Mouse (Mus musculus) heart, postnatal 14 days (tissue): ENCODE measurements around the gene Ddx54. TPM values are rescaled to one million over a fixed set of nuclear protein-coding genes. Genes with fewer than 3 reads are reported as not detected.

Experiments used
- DNase-seq, 2 experiments: peaks; one replicate each; pipeline ENCODE4 v3.0.0; 2021 to 2022
- intact Hi-C: fragments of 180-260 bp; cut with DNase I; formaldehyde crosslinking; loops from one replicate; pipeline ENCODE4 v1.15.1; 2025
- total RNA-seq, 2 experiments: library from RNA; stranded (reverse); gene quantifications; 2 replicates each; pipeline ENCODE4 v1.2.3; 2021

Gene Ddx54
- total RNA-seq, 2 experiments from 2014 or later = 20.4 to 22.5 TPM

DNA sequence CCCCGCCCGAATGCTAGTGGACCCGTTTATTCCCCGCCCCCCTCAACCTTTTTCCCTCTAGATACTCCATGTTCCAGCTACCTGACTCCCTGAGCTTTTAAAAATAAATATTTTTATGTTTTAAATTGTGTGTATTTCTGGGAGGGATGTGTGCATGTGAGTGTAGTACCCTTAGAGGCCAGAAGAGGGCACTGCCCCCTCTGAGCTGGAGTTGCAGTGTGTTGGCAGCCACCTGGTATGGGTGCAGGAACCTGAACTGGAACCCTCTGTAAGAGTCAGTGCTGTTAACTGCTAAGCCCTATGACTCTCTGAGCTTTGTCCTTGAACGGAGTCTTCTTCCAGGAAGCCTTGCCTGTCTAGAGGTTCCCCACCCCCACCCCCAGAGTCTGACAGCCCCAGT lies 19.4 kb downstream of the Ddx54 start:
- no peak for DNase-seq
- intact Hi-C loops = no loop called here

DNA sequence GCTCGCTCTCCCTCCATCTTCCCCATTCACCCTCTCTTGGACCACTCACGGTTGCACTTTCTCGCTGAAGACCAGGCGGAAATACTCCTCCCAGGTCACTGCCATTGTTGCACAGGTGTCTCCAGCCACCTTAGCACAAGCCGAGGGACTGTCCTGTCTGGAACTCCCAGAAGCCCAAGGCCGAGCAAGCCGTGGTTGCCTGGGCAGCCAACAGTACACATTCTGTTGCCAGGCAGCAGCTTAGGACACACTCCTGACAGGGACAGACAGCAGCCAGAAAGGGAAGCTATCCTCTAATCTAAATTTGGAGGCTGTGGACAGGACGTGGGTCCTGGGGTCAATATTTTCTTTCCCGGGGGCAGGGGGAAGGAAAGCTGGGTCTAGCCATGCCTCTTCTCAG lies 21.6 kb downstream of the Ddx54 start, which contains the start of gene Cfap73:
Gene Cfap73 (minus strand): TSS at position 105 of the 400 bp plus-strand sequence.
- DNase-seq = no peak
- intact Hi-C loops = no loop called here

DNA sequence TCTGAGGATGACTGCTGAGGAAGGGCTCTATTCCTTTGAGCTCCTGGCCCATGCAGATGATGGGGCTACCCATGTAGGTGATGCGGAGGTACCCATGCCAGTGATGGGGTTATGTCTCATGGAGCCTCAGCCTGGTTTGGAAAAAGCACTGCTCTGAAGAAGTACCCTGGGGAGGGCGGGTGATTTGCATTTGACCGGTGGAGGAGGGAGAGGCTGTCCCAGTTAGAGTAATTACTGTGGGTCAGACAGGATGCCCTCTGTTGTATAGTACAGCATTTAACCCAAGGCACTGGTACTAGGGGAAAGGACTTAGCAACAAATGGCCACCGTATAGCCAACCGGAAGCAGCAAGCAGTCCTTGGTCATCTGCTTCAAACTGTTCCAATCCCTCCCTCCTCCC lies 22.3 kb downstream of the Ddx54 start:
- no peak for DNase-seq
- intact Hi-C loops = no loop called here

DNA sequence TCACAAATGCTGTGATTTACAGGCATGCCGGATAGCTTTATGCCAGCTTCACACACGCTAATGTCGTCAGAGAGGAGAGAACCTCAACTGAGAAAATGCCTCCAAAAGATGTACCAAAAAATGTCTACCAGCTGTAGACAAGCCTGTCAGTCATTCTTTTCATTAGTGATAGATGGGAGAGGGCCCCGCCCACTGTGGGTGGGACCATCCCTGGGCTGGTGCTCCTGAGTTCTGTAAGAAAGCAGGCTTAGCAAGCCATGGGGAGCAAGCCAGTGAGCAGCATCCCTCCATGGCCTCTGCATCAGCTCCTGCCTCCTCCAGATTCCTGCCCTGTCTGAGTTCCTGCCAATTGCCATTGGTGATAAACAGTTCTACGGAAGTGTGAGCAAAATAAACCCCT lies 23.1 kb downstream of the Ddx54 start:
- intact Hi-C loops = no loop called here
- no peak for DNase-seq

DNA sequence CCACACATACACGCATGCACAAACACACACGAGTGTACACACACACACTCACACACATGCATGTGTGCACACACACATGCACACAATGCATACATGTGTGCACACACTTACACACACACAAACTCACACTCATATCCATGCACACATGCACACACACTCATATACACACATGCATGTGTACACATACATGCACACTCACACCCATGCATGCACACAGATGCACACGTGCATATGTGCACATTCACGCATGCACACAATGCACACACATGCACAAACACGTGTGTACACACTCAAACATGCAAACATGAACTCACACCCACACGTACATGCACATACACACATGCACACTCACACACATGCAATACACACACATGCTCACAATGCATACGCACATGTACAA lies 27.6 kb downstream of the Ddx54 start:
- DNase-seq = no peak
- intact Hi-C loops = no loop called here

DNA sequence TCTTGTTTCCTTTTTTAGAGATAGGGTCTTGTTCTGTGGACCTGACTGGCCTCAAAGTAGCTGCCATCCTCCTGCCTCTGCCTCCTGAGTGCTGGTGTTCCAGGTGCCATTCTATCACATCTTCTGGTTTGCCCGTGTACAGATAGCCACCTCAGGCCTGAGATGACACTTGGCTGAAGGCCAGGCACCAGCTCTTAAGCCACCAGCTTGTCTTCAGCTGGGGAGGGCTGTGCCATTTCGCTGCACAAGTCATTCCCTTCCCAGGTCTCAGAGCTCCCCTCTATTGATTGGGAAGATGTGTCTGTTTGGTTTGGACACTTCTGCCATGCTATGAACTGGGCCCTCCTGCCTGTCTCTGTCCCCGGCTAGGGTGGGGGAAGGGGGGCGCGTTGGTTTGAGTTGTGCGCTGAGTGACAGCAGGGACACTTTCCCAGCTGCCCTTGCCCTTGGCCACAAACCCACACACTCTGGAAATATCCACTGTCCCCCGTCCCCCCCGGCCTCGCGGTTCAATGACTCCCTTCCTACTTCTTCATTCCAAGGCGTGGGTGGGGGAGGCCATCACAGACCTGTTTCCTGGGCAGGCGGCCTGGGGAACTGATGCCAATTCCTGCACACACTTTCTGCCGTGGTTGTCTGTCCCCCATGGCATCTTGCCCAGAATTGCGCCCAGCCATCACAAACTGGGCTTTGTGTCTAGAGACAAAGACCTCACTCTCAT lies 31.0 kb downstream of the Ddx54 start:
- DNase-seq = no peak
- intact Hi-C loops = no loop called here

DNA sequence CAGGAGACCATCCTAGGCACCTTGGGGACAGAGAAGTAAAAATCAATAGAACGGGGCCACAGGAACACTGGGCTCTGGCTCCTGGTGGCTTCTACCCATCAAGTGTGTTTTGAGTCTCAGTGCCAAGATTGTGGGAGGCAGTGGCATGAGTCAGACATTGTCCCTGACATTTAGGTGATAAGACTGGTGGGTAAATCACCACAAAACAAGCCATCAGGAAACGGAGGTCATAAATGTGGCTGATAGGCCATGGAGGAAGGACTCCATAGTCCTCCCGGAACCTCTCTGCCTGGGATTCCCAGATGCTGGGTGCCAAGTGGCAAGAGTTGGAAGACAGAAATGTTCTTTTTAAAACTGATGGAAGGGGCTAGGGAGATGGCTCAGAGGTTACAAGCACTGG lies 31.7 kb downstream of the Ddx54 start:
- no peak for DNase-seq
- intact Hi-C loops = no loop called here

DNA sequence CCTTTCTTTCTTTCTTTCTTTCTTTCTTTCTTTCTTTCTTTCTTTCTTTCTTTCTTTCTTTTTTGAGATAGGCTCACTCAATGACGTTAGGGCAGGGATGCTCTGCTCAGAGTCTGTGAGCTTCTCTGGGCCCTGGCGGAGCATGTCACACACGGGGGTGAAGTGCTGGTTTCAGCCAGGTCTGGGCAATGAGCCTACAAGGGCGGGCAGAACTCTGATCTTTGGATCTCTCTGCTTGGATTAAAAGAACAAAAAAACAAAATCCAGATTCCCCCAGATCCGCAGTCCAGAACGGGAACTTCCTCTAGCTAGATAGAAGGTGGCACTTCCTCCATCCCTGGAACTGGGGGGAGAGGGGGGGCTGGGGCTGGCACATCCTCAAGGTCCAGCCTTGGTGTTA lies 33.3 kb downstream of the Ddx54 start:
- intact Hi-C loops = no loop called here
- DNase-seq = no peak

DNA sequence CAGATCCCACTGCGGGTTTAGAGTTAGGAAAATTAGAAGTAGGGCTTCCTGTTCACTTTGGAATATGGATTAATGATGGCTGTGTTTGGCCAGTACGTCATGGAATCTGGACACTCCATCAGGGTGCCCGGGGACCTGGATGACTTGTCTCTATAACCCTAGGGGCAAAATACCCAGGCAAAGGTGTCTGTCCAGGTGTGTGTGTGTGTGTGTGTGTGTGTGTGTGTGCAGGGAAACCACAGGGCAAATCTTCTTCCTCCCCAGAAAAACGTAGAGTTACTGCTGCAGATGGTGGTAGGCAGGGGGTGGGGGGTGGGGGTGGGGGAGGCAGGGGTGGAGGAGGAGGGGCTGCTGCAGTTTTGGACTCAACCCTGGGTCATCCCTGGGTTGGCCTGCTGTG lies 34.8 kb downstream of the Ddx54 start:
- intact Hi-C loops = no loop called here

DNA sequence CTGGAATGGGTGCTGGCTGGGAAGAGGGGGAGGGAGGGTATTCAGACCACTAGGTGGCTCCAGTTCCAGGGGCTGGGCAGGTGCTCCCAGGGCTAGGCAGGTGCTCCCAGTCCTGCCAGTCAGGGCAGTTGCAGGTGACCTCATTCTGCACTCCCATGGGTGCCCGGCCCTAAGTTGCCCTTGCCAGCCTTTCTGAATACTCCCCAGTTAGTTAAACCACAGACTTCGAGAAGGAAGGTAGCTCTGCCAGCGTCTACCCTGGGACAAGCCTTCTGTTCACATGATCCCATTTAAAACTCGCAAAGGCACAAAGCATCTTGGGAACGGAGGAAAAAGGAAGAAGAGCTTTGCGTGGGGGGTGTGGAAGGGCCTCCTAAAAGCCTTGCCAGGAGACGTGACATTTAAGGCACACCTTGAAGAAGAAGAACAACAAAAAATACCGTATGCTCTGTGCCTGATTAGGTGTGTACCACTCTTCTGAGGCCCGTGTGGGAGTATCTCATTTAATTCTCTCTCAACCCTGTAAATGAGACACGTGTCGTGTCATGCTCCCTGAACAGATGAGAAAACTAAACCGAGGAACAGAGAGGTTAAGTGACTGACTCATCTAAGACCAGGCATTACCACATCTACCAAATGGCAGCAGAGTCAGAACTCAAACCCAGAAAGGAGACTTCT lies 35.4 kb downstream of the Ddx54 start:
- no peak for DNase-seq
- intact Hi-C loops = loop anchor here (2.0 kb wide), 1 partner anchor 27 kb away; no protein-coding TSS in a partner anchor

More for the DNA sequence above, 34.8 kb downstream of the Ddx54 start:
- DNase-seq = no peak

DNA sequence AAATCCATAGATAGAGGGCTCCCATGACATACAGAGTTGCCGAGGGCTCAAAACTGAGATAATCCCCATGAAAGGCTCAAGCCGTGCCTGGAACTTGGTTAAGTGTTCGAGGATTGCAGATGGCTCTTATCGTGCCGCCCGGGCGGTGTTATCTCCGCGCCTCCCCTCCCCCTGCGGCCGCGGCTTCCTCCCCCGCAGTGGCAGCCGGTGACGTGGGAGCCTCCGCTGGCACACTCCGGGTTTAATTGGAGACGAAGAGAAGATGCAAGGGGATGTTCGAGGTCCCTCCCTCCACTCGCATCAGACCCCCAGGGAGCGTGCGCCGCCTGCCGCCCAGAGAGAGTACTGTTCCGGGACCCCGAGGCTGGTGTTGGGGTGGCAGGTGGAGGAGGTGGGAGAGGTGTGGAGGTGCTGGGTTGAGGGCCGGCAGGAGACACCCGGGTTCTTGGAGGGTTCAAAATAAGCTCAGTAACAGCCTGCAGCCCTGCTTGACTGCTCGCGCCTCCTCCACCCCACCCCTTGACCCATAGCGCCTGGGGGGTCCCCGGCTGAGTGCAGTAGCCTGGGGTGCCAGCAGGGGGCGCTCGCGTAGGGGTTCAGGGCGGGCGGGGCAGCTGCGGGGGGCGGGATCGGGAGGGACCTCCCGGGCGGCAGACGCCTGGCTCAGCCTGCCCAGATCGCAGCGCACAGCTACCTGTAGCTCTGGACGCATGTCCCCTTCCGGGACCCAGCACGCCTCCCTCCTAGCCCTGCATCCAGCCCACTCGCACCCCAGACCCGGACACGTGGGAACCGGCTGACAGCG lies 36.2 kb downstream of the Ddx54 start, which contains the start of gene Rasal1:
Gene Rasal1 (plus strand): TSS at position 244 of the 805 bp plus-strand sequence.
- intact Hi-C loops = loop anchor here (2.0 kb wide), 1 partner anchor 28 kb away; no protein-coding TSS in a partner anchor
- DNase-seq = peak; percentile 41 to 55

DNA sequence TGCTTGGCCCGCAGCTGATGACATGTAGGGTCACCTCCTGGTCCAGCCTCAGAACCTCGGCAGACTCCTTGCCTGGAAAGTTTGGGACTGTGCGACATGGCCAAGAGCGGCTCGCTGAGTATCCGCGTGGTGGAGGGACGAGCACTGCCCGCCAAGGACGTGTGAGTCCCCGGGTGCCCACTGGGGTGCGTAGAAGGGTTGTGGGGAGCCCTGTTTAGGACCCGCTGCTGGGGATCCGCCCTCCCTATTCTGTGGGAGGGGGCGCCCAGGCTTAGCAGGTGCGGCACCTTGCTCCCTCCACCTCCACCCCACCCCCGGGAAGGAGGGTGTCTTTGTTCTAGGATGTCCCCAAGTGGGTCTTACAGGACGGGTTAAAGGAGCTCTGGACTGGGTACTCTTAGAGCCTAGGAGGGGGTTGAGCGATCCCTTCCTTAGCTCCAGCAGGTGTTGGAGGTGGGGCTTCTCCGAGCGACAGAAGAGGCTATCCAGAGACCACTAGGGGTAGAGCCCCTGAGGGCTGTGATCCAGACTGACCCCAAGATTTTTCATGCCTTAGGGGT lies 36.9 kb downstream of the Ddx54 start:
- intact Hi-C loops = loop anchor here (2.0 kb wide), 1 partner anchor 29 kb away; no protein-coding TSS in a partner anchor

DNA sequence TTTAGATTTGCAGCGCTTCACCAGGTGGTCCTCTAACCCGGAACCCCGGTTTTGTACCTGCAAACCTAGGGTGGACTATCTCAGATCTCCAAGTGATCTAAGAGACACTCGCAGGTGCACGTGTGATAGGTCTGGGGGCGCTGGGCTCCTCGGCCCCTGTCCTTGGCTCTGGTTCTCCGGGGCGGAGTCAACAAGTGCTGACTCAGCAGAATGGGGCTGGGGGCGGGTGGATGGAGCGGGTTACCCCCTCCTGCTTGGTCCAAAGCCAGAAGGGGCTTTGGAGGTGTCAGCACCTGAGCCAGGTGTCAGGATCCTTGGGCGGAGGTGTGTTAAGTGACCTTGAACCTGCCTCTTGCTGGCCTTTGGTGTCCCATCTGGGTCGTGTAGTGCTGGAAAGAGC lies 37.4 kb downstream of the Ddx54 start:
- intact Hi-C loops = loop anchor here (2.0 kb wide), 1 partner anchor 29 kb away; no protein-coding TSS in a partner anchor
- no peak for DNase-seq

More for the DNA sequence above, 36.9 kb downstream of the Ddx54 start:
- DNase-seq = no peak

DNA sequence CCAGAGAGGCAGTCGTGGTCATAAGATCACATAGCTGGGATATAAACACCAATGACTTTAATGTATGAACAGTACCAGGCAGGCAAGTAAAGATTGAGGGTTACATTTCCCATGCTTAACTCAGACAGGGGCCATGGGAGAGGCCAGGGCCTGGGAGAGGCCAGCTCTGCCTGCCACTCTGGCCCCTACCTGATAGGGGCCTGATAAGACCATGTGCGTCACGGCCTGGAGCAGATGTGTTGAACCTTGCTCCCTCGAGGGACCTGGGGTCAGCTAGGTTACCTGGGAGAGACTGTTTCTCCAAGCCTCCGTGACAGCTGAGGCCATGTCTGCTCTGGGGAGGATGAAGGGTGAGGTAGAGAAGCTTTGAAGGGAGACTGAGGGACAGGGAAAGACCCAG lies 38.7 kb downstream of the Ddx54 start:
- DNase-seq = no peak
- intact Hi-C loops = no loop called here

DNA sequence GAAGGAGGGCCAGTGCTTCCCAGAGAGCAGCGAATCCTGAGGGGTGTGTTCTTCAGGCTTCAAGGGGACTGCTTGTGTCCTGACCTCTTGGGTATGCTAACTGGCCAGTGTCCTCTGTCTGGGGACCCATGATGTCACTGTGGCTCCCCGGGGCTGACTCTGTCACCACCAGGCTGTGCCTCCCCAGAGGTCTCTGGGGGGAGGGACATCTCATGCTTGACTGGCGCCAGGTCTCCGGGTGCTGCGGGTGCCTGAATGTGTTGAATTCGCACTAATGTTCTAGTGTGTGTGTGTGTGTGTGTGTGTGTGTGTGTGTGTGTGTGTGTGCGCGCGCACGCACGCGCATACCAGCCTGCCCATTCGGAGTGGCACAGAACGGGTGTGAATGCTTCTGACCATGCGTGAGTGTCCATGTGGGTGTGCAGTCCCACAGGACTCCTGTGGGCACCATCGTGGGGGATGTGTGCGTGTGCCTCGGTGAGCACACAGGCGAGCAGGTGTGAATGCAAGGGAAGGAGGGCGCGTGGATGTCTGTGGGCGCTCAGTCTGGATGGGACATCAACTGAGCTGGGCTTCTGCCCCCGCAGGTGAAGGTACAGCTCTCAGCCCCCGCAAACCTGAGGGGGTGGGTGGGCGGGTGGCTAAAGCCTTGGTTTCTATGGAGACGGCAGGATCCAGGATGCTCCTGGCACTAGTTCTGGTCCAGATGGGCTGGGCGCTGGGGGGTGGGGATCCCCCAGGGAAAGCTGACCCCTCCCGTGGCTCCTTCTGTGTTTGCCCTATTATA lies 40.6 kb downstream of the Ddx54 start:
- no peak for DNase-seq
- intact Hi-C loops = no loop called here

DNA sequence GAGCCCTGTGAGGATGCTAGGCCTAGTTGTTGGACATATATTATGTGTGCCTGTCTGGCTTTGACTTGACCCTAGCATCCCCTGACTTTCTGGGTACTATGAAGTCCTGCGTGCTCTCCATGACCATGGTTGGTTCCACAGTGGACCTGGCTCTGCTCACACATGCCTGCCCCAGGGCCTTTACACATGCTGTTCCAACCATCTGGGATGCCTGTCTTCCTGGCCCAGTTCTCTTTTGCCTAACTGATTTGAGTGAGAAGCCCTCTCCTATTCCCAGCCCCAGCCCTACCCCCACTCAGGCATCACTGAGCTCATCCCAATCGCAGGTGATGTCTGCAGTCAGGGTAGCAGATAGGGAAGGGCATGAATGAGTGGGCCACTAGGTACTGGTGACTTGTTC lies 41.3 kb downstream of the Ddx54 start:
- no peak for DNase-seq
- intact Hi-C loops = no loop called here

DNA sequence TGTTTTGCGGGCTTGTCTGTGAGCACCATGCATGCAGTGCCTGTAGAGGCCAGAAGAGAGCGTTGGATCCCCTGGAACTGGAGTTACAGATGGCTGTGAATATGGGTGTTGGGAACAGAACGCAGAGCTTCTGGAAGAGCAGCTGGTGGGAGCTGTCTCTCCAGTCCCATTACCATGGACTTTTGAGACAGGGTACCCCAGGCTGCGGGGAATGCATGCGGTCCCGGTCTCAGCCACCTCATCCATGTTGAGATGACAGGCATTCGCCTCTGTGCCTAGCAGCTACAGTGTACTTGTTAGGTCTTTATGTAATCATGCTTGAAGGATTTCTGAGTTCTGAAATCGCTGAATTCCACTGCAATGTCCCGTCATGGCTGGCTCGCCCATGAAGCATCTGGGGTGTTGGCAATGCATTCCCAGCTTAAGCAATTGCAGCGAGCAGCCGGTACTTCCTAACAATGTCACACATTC lies 43.8 kb downstream of the Ddx54 start:
- intact Hi-C loops = no loop called here
- peak; percentile 22 to 47 for DNase-seq

DNA sequence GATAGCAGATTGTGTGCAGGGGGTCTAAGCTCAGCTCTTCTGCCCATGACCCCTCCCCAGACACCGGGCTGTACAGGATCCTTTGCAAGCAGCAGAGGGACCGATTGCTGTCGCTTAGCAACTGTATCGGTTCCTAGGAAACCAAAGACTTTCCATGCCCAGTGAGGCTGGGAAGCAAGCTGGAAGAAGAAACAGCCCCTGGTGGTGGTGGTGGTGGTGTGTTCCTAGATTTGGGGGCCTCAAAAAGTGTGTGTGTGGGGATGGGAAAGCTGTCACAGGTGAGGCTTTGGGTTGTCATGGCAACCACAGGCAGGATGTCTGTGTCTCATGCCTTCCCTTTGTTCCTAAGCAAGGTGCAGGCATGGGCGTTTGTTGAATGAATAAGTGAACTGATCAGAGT lies 48.3 kb downstream of the Ddx54 start:
- intact Hi-C loops = no loop called here
- no peak for DNase-seq

DNA sequence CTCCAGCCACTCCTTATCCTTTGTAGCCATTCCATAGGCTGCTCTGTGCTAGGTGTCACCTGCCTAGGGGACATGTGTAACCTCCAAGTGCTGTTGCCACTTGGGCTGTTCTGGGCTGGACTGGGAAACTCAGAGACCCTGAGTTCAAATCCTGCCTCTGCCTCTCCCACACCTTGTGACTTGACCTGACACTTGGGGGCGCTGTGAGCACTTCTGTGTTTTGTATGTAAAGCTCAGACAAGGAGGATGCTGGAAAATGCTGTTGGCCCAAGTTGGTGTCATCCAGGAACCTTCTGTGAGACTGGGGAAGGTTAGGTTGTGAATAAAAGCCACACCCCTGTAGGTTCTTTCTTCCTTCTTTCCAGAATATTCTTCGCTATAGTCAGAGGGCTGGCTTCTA lies 52.3 kb downstream of the Ddx54 start:
- no peak for DNase-seq
- intact Hi-C loops = no loop called here

DNA sequence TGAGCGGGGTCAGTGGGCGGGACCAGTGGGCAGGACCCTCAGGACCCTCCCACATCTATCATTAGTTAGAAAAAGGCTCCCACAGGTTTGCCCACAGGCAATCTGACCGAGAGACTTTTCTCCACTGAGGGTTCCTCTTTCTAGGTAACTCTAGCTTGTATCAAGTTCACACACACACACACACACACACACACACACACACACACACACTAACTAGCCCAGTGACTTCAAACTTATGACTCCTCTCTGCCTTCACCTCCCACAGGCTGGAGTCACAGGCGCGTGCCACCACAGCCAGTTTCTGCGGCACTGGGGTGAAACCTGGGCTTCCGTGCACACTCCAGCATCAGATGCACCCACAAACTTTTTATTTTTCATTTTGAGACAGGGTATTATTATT lies 56.2 kb downstream of the Ddx54 start:
- intact Hi-C loops = no loop called here
- DNase-seq = no peak
